Mouse (Mus musculus) hindbrain, embryonic 16.5 days (tissue): ENCODE data around the gene Speg. TPM values are rescaled to one million over a fixed set of nuclear protein-coding genes. Genes with fewer than 3 reads are reported as not detected.

Experiments
- ATAC-seq: fragments of 200-750 bp; cut with Nextera tagmentation; 2 replicates; pipeline ENCODE4 v1.8.0; 2017; ENCODE audit warnings: moderate TSS enrichment, moderate library complexity
- H3K27ac ChIP-seq: fragments of 300-500 bp; sonication (generic); 2 replicates; pipeline ENCODE4 v1.5.1; 2014; ENCODE audit warnings: low read depth, mild to moderate bottlenecking, control low read depth, low read length, moderate library complexity
- H3K27me3 ChIP-seq: fragments of 300-500 bp; sonication (generic); replicated peaks from 2 replicates; pipeline ENCODE4 v1.6.1; 2014; ENCODE audit warnings: low read length; ENCODE audit not compliant: control insufficient read depth, insufficient read depth
- H3K36me3 ChIP-seq: fragments of 300-500 bp; sonication (generic); 2 replicates; pipeline ENCODE4 v1.6.1; 2014; ENCODE audit warnings: mild to moderate bottlenecking, low read length, moderate library complexity, mixed read lengths; ENCODE audit not compliant: control insufficient read depth, insufficient read depth
- H3K4me1 ChIP-seq: fragments of 300-500 bp; sonication (generic); 2 replicates; pipeline ENCODE4 v1.6.1; 2014; ENCODE audit warnings: low read depth, low read length; ENCODE audit not compliant: control insufficient read depth, insufficient read depth
- H3K4me2 ChIP-seq: fragments of 300-500 bp; sonication (generic); 2 replicates; pipeline ENCODE4 v1.6.1; 2014; ENCODE audit warnings: mild to moderate bottlenecking, low read length, control low read depth, moderate library complexity
- H3K4me3 ChIP-seq: fragments of 300-500 bp; sonication (generic); 2 replicates; pipeline ENCODE4 v1.5.1; 2014; ENCODE audit warnings: mild to moderate bottlenecking, low read length, control low read depth, moderate library complexity
- H3K9ac ChIP-seq: fragments of 300-500 bp; sonication (generic); 2 replicates; pipeline ENCODE4 v1.6.1; 2014; ENCODE audit warnings: low read depth, mild to moderate bottlenecking, control low read depth, low read length, moderate library complexity
- H3K9me3 ChIP-seq: fragments of 300-500 bp; sonication (generic); 2 replicates; pipeline ENCODE4 v1.6.1; 2014; ENCODE audit warnings: mild to moderate bottlenecking, low read length, moderate library complexity; ENCODE audit not compliant: control insufficient read depth
- WGBS: fragments of 180-500 bp; shearing (Covaris S2); extraction: QIAGEN DNeasy Blood & Tissue Kit; methylation state at CpG from one replicate; pipeline ENCODE4 v1.1.7; 2014; 5-methylcytosine and 5-hydroxymethylcytosine counted together
- polyA plus RNA-seq: library from polyadenylated mRNA; unstranded; fragments of >200 nt; fragmentation: Nextera tagmentation; extraction: Ambion mirVana; gene quantifications from 2 replicates; pipeline ENCODE4 v1.2.1, GENCODE M21; 2015

The Speg gene
- polyA plus RNA-seq, 1 experiment from 2014 or later: 20.3 TPM

- Histone ChIP-seq H3K9me3 (no peaks in the 10 kb centered on the region), H3K4me1 (peaks cover 18% of the 10 kb centered on the region), H3K27ac (no peak overlapping the region), H3K36me3 (peaks cover 16% of the 10 kb centered on the region), H3K9ac (peak overlapping the region; percentile 13; the same call in 1 of the 2 replicates), H3K4me2 (peak overlapping the region; percentile 18), H3K4me3 (no peak overlapping the region), H3K27me3 (no peaks in the 10 kb centered on the region)
- peak; percentile 89 for ATAC-seq
- WGBS: 7% methylated on average over 15 of the region's 15 CpGs
These were observed 24.8 kb downstream of the Speg start for GRCm38 (mm10) chr1:75399755-75400492.

- H3K36me3 ChIP-seq: peaks cover 19% of the 10 kb centered on the region
- no peak for ATAC-seq
- no peak overlapping the region; the same call in 1 of the 2 replicates for H3K9ac ChIP-seq
These were observed 25.5 kb downstream of the Speg start for GRCm38 (mm10) chr1:75400493-75401115.

DNA sequence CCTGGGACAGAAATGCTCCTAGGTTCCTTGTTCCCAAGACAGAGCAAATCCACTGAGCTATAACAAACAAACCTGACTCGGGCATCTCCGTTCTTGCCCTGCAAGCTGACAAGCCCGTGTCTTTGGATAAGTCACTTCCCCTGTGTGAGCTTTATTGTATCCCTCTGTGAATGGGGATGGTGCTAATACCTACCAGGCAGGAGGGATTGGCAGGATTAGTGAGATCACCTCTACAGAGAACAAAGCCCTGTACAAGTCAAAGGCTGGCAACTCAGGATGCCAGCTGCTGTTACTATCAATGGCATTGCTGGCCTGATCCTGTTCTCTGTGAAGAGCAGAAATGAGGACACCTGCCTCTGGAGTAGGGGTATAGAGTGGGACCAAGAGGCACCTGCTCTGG, 30.4 kb downstream of the Speg start:
- H3K4me3 ChIP-seq: no peak overlapping the region
- 89% methylated on average over 3 of the region's 3 CpGs for WGBS
- H3K27ac ChIP-seq: no peak overlapping the region
- no peaks in the 10 kb centered on the region for H3K9me3 ChIP-seq
- H3K4me2 ChIP-seq: no peak overlapping the region
- H3K9ac ChIP-seq: no peak overlapping the region
- peaks cover 28% of the 10 kb centered on the region for H3K36me3 ChIP-seq
- H3K27me3 ChIP-seq: no peaks in the 10 kb centered on the region
- no peaks in the 10 kb centered on the region for H3K4me1 ChIP-seq
- ATAC-seq: no peak

More at GRCm38 (mm10) chr1:75400493-75401115, 25.5 kb downstream of the Speg start:
- H3K4me3 ChIP-seq: no peak overlapping the region
- H3K9me3 ChIP-seq: no peaks in the 10 kb centered on the region
- 48% methylated on average over 6 of the region's 6 CpGs for WGBS
- no peaks in the 10 kb centered on the region for H3K27me3 ChIP-seq
- no peak overlapping the region for H3K27ac ChIP-seq
- H3K4me1 ChIP-seq: peaks cover 18% of the 10 kb centered on the region
- H3K4me2 ChIP-seq: peak overlapping the region; percentile 18

DNA sequence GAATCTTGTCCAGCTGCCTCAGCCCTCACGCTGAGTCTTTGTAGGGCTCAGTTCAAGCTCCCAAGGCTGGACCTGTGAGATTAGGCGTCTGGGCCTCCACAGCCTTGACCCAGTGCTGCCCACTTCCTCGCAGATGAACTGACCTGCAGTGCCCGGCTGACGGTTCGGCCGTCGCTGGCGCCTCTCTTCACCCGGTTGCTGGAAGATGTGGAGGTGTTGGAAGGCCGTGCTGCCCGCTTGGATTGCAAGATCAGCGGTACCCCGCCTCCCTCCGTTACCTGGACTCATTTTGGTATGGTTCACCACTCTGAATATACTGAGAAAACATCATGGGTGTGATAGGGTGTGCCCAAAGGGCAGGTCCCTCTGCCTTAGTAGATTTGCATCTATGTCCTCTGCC, 31.1 kb downstream of the Speg start:
- H3K9me3 ChIP-seq: no peaks in the 10 kb centered on the region
- H3K4me3 ChIP-seq: no peak overlapping the region
- H3K4me2 ChIP-seq: no peak overlapping the region
- no peak for ATAC-seq
- no peak overlapping the region for H3K27ac ChIP-seq
- no peaks in the 10 kb centered on the region for H3K4me1 ChIP-seq
- 94% methylated on average over 15 of the region's 15 CpGs for WGBS
- H3K36me3 ChIP-seq: peaks cover 27% of the 10 kb centered on the region
- H3K27me3 ChIP-seq: no peaks in the 10 kb centered on the region
- no peak overlapping the region for H3K9ac ChIP-seq

GRCm38 (mm10) chr1:75407056-75407455, 32.0 kb downstream of the Speg start:
- H3K4me2 ChIP-seq: no peak overlapping the region
- H3K9ac ChIP-seq: no peak overlapping the region
- 94% methylated on average over 9 of the region's 9 CpGs for WGBS
- H3K4me1 ChIP-seq: no peaks in the 10 kb centered on the region
- H3K27me3 ChIP-seq: no peaks in the 10 kb centered on the region
- H3K36me3 ChIP-seq: peaks cover 20% of the 10 kb centered on the region; the same call in 1 of the 2 replicates
- ATAC-seq: no peak
- H3K4me3 ChIP-seq: no peak overlapping the region
- H3K9me3 ChIP-seq: no peaks in the 10 kb centered on the region
- no peak overlapping the region for H3K27ac ChIP-seq

- Histone ChIP-seq H3K9me3 (no peaks in the 10 kb centered on the region), H3K4me2 (no peak overlapping the region), H3K4me1 (no peaks in the 10 kb centered on the region), H3K9ac (no peak overlapping the region), H3K27me3 (no peaks in the 10 kb centered on the region), H3K36me3 (peaks cover 16% of the 10 kb centered on the region; the same call in 1 of the 2 replicates), H3K4me3 (no peak overlapping the region), H3K27ac (no peak overlapping the region)
- 71% methylated on average over 4 of the region's 4 CpGs for WGBS
- ATAC-seq: no peak
These were observed 33.1 kb downstream of the Speg start for GRCm38 (mm10) chr1:75408210-75408609.

GRCm38 (mm10) chr1:75409950-75410349, 34.9 kb downstream of the Speg start:
- H3K27me3 ChIP-seq: no peaks in the 10 kb centered on the region

GRCm38 (mm10) chr1:75412196-75412595, 37.1 kb downstream of the Speg start:
- no peak overlapping the region for H3K27ac ChIP-seq
- no peak overlapping the region for H3K4me2 ChIP-seq
- H3K4me1 ChIP-seq: no peaks in the 10 kb centered on the region
- WGBS: 94% methylated on average over 3 of the region's 3 CpGs
- H3K27me3 ChIP-seq: no peaks in the 10 kb centered on the region
- no peak for ATAC-seq
- no peak overlapping the region for H3K4me3 ChIP-seq
- H3K9me3 ChIP-seq: no peaks in the 10 kb centered on the region
- no peak overlapping the region for H3K9ac ChIP-seq
- peaks cover 7% of the 10 kb centered on the region; the same call in 1 of the 2 replicates for H3K36me3 ChIP-seq

More at GRCm38 (mm10) chr1:75409950-75410349, 34.9 kb downstream of the Speg start:
- Histone ChIP-seq H3K36me3 (peaks cover 13% of the 10 kb centered on the region), H3K4me2 (no peak overlapping the region), H3K9me3 (no peaks in the 10 kb centered on the region), H3K4me1 (no peaks in the 10 kb centered on the region), H3K4me3 (no peak overlapping the region), H3K9ac (no peak overlapping the region), H3K27ac (no peak overlapping the region)
- 94% methylated on average over 7 of the region's 7 CpGs for WGBS
- ATAC-seq: no peak

DNA sequence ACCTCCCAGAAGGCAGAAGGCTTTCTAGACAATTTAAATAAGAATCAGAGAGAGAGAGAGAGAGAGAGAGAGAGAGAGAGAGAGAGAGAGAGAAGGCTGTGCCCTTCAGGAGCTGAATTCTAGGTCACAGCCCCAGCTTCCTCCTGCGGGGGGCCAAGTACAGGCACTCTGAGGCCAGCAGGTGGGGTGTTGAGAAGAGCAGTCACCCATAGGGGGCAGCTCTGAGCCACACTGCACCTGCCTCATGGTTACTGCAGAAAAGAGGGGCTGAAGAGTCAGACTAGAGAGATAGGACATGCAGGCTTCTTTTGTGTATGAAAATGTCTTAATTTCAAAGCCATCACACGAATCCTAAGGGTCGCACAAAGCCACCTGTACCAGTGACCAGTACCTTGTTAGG, 38.7 kb downstream of the Speg start:
- no peaks in the 10 kb centered on the region for H3K27me3 ChIP-seq
- no peaks in the 10 kb centered on the region for H3K9me3 ChIP-seq
- peaks cover 7% of the 10 kb centered on the region; the same call in 1 of the 2 replicates for H3K36me3 ChIP-seq
- H3K4me3 ChIP-seq: no peak overlapping the region
- H3K4me1 ChIP-seq: no peaks in the 10 kb centered on the region
- H3K4me2 ChIP-seq: no peak overlapping the region
- 57% methylated on average over 3 of the region's 3 CpGs for WGBS
- no peak for ATAC-seq
- no peak overlapping the region for H3K27ac ChIP-seq
- no peak overlapping the region for H3K9ac ChIP-seq
